ENCODE assay signal across 19 mouse cellular contexts in the genomic region with DNA sequence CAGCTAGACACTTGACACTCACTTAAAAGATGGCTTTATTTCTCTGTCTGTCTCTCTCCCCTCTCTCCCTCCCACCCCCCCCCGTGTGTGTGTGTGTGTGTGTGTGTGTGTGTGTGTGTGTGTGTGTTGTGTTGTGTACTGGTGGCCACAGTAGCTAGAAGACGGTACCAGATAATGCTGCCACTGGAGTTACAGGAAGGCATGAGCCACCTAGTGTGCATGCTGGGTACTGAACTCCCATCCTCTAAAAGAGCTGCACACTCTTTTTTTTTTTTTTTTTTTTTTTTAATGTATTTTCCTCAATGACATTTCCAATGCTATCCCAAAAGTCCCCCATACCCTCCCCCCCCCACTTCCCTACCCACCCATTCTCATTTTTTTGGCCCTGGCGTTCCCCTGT. TPM values are rescaled to one million over a fixed set of nuclear protein-coding genes. Genes with fewer than 3 reads are reported as not detected.
DNase-seq lines count a peak whose midpoint lies in the region; ATAC-seq and TF ChIP-seq lines count a peak whose summit lies in the region.
"Not testable (repeated sequence)": the region's sequence is repeated elsewhere in the genome, so short reads cannot be mapped to it uniquely, and the experiment has no call there.
"Had no signal": no experiment of that assay in that cellular context is flagged by ENCODE, and none has a peak within 500 bp of the region (broad histone marks: within the 10 kb centered on the region; RNA-seq: fewer than 3 reads in every experiment).

No protein-coding gene starts in this region.

- not testable (repeated sequence) for H3K4me1 ChIP-seq in cerebellum, adult 2 months (ENCODE audit: control insufficient read depth, insufficient read depth, low read length); embryonic fibroblast, embryonic 13.5 days (ENCODE audit: control insufficient read depth, insufficient read depth, low read length); intestine, postnatal 0 days (replicated peaks; ENCODE audit: control insufficient read depth, insufficient read depth, low read length); liver, postnatal 0 days (ENCODE audit: insufficient read depth); midbrain, postnatal 0 days (ENCODE audit: insufficient read depth, low read length)

- not testable (repeated sequence) for H3K4me2 ChIP-seq in intestine, postnatal 0 days (replicated peaks; ENCODE audit: low read depth); liver, postnatal 0 days (ENCODE audit: low read depth, low read length); midbrain, postnatal 0 days (ENCODE audit: low read depth, low read length, poor library complexity, severe bottlenecking)

- in situ Hi-C loops in Patski (cut with MboI; ENCODE audit: low pct_unique_long_range_greater_than_20kb), result not testable (repeated sequence)

- not testable (repeated sequence) for ATAC-seq in Patski; intestine, postnatal 0 days; liver, postnatal 0 days; midbrain, postnatal 0 days (ENCODE audit: low FRiP score)

- peaks cover 12% of the 10 kb centered on the region for H3K27me3 ChIP-seq in Patski
- not testable (repeated sequence) for H3K27me3 ChIP-seq in cerebellum, adult 2 months (ENCODE audit: control insufficient read depth, insufficient read depth, low read length); intestine, postnatal 0 days (replicated peaks; ENCODE audit: control insufficient read depth, insufficient read depth, low read length); liver, postnatal 0 days (ENCODE audit: insufficient read depth, low read length); midbrain, postnatal 0 days (ENCODE audit: insufficient read depth, low read length)

- not testable (repeated sequence) for TF ChIP-seq EP300 in liver, postnatal 0 days (IDR thresholded peaks at IDR 0.05; ENCODE audit: low read depth)

- not testable (repeated sequence) for TF ChIP-seq POLR2A in cerebellum, adult 2 months (IDR thresholded peaks at IDR 0.05; ENCODE audit: borderline replicate concordance, insufficient read depth, low read length); embryonic fibroblast, embryonic 13.5 days (IDR thresholded peaks at IDR 0.05; ENCODE audit: low read depth, low read length)

- not testable (repeated sequence) for H3K27ac ChIP-seq in cerebellum, adult 2 months (ENCODE audit: insufficient read depth, low read length); embryonic fibroblast, embryonic 13.5 days (ENCODE audit: insufficient read depth, low read length); intestine, postnatal 0 days (ENCODE audit: low read depth, low read length); liver, postnatal 0 days (ENCODE audit: low read depth); midbrain, postnatal 0 days (ENCODE audit: low read depth, low read length)

- peak; percentile 43 for DNase-seq in A20 (ENCODE audit: low read depth, low spot score)
- not testable (repeated sequence) for DNase-seq in Patski (ENCODE audit: low read depth, low spot score); cerebellum, adult 2 months; liver, postnatal 0 days; midbrain, postnatal 0 days (ENCODE audit: low spot score)
- peak; percentile 8 for DNase-seq in thymus, postnatal 25 days

- H3K9ac ChIP-seq in intestine, postnatal 0 days (ENCODE audit: low read depth, low read length); liver, postnatal 0 days (replicated peaks); midbrain, postnatal 0 days (replicated peaks; ENCODE audit: low read length, poor library complexity, severe bottlenecking): not testable (repeated sequence)

- not testable (repeated sequence) for H3K4me3 ChIP-seq in cerebellum, adult 2 months (replicated peaks; ENCODE audit: insufficient read depth, low read depth, low read length); embryonic fibroblast, embryonic 13.5 days (ENCODE audit: insufficient read depth, low read length); intestine, postnatal 0 days (ENCODE audit: low read depth, low read length); liver, postnatal 0 days (ENCODE audit: low read depth, low read length); midbrain, postnatal 0 days (ENCODE audit: low read depth, low read length)

- TF ChIP-seq CTCF in Patski (IDR thresholded peaks at IDR 0.05), result peak; percentile 31
- TF ChIP-seq CTCF in cerebellum, adult 2 months (IDR thresholded peaks at IDR 0.05; ENCODE audit: borderline replicate concordance, insufficient read depth, low read depth, low read length), result peak; percentile 35; the same call in 1 of the 2 replicates
- peak; percentile 23; the same call in 1 of the 2 replicates for TF ChIP-seq CTCF in embryonic fibroblast, embryonic 13.5 days (IDR thresholded peaks at IDR 0.05; ENCODE audit: borderline replicate concordance, insufficient read depth, low read length)
- peak; percentile 60 for TF ChIP-seq CTCF in intestine, postnatal 0 days (IDR thresholded peaks at IDR 0.05; ENCODE audit: low read depth)
- TF ChIP-seq CTCF in liver, postnatal 0 days (IDR thresholded peaks at IDR 0.05; ENCODE audit: low read depth), result peak; percentile 37; the same call in 1 of the 2 replicates
- peak; percentile 48 for TF ChIP-seq CTCF in midbrain, postnatal 0 days (IDR thresholded peaks at IDR 0.05)

- POLR2A ChIA-PET in Patski (lab: Charles Lee), result not testable (repeated sequence)

- not testable (repeated sequence) for H3K36me3 ChIP-seq in intestine, postnatal 0 days (ENCODE audit: control insufficient read depth, insufficient read depth); liver, postnatal 0 days (replicated peaks; ENCODE audit: insufficient read depth, low read length); midbrain, postnatal 0 days (ENCODE audit: insufficient read depth, low read length)

- H3K9me3 ChIP-seq in intestine, postnatal 0 days (ENCODE audit: control insufficient read depth); liver, postnatal 0 days (ENCODE audit: low read length); midbrain, postnatal 0 days (ENCODE audit: low read length): not testable (repeated sequence)

- CTCF ChIA-PET in Patski (lab: Charles Lee), result interaction anchor here (2.6 kb wide), 1 partner anchor 8 kb away, joined by 6 read pairs; no protein-coding TSS in a partner anchor

- 100% methylated on average over 1 of the region's 3 CpGs for WGBS in cerebellum, adult 2 months
- 11% methylated on average over 1 of the region's 3 CpGs for WGBS in intestine, postnatal 0 days
- WGBS in liver, postnatal 0 days (ENCODE audit: insufficient replicate concordance), result 8% methylated on average over 2 of the region's 3 CpGs
- WGBS in midbrain, postnatal 0 days, result 0% methylated on average over 1 of the region's 3 CpGs

RNA-seq across cellular contexts. Expression of a gene that starts 13.7 kb away (rescaled TPM):
- polyA plus RNA-seq in Patski (2021), result not detected
- not detected in 2 replicates for polyA plus RNA-seq in cerebellum, adult 2 months (2012; rRNA removed)
- polyA plus RNA-seq in embryonic fibroblast, embryonic 13.5 days (2011; ENCODE audit: insufficient read length, low read depth, missing spikeins), result not detected in 2 replicates
- polyA plus RNA-seq in intestine, postnatal 0 days (2015; fragmentation: Nextera tagmentation; extraction: Ambion mirVana), result not detected in 2 replicates
- polyA plus RNA-seq in liver, postnatal 0 days (2015; fragmentation: Nextera tagmentation; extraction: Ambion mirVana), result not detected in 2 replicates
- not detected in 2 replicates for total RNA-seq in midbrain, postnatal 0 days (2014; rRNA removed)
- not detected in 2 replicates for polyA plus RNA-seq in midbrain, postnatal 0 days (2015; fragmentation: Nextera tagmentation; extraction: Ambion mirVana)
- total RNA-seq: adrenal gland, postnatal 25 days; layer of hippocampus, adult 18-20 months; left cerebral cortex, adult 2 months had no signal
- polyA plus RNA-seq: CD4-positive, CD25-positive, alpha-beta regulatory T cell, adult 4 months; forebrain, embryonic 10.5 days; gonadal fat pad, adult 2 months; heart, embryonic 14.5 days; hindbrain, embryonic 13.5 days; limb, embryonic 14.5 days; lung, embryonic 15.5 days; midbrain, embryonic 11.5 days had no signal

RNA-seq across cellular contexts. Expression of a gene that starts 35.1 kb away (rescaled TPM):
- not detected for polyA plus RNA-seq in Patski (2021)
- polyA plus RNA-seq in cerebellum, adult 2 months (2012; rRNA removed), result not detected in 2 replicates
- polyA plus RNA-seq in embryonic fibroblast, embryonic 13.5 days (2011; ENCODE audit: insufficient read length, low read depth, missing spikeins), result not detected in 2 replicates
- polyA plus RNA-seq in intestine, postnatal 0 days (2015; fragmentation: Nextera tagmentation; extraction: Ambion mirVana), result not detected in 2 replicates
- not detected in 2 replicates for polyA plus RNA-seq in liver, postnatal 0 days (2015; fragmentation: Nextera tagmentation; extraction: Ambion mirVana)
- total RNA-seq in midbrain, postnatal 0 days (2014; rRNA removed), result not detected in 2 replicates
- polyA plus RNA-seq in midbrain, postnatal 0 days (2015; fragmentation: Nextera tagmentation; extraction: Ambion mirVana), result not detected in 2 replicates
- total RNA-seq: adrenal gland, postnatal 25 days; layer of hippocampus, adult 18-20 months; left cerebral cortex, adult 2 months had no signal
- polyA plus RNA-seq: CD4-positive, CD25-positive, alpha-beta regulatory T cell, adult 4 months; forebrain, embryonic 10.5 days; gonadal fat pad, adult 2 months; heart, embryonic 14.5 days; hindbrain, embryonic 13.5 days; limb, embryonic 14.5 days; lung, embryonic 15.5 days; midbrain, embryonic 11.5 days had no signal

RNA-seq across cellular contexts. Expression of a gene that starts 36.5 kb away (rescaled TPM):
- not detected for polyA plus RNA-seq in Patski (2021)
- not detected in 2 replicates for polyA plus RNA-seq in cerebellum, adult 2 months (2012; rRNA removed)
- polyA plus RNA-seq in embryonic fibroblast, embryonic 13.5 days (2011; ENCODE audit: insufficient read length, low read depth, missing spikeins), result not detected in 2 replicates
- not detected in 2 replicates for polyA plus RNA-seq in intestine, postnatal 0 days (2015; fragmentation: Nextera tagmentation; extraction: Ambion mirVana)
- polyA plus RNA-seq in liver, postnatal 0 days (2015; fragmentation: Nextera tagmentation; extraction: Ambion mirVana), result not detected in 2 replicates
- not detected in 2 replicates for total RNA-seq in midbrain, postnatal 0 days (2014; rRNA removed)
- polyA plus RNA-seq in midbrain, postnatal 0 days (2015; fragmentation: Nextera tagmentation; extraction: Ambion mirVana), result not detected in 2 replicates
- total RNA-seq: adrenal gland, postnatal 25 days; layer of hippocampus, adult 18-20 months; left cerebral cortex, adult 2 months had no signal
- polyA plus RNA-seq: CD4-positive, CD25-positive, alpha-beta regulatory T cell, adult 4 months; forebrain, embryonic 10.5 days; gonadal fat pad, adult 2 months; heart, embryonic 14.5 days; hindbrain, embryonic 13.5 days; limb, embryonic 14.5 days; lung, embryonic 15.5 days; midbrain, embryonic 11.5 days had no signal

RNA-seq across cellular contexts. Expression of a gene that starts 52.4 kb away (rescaled TPM):
- polyA plus RNA-seq in Patski (2021), result not detected
- not detected in 2 replicates for polyA plus RNA-seq in cerebellum, adult 2 months (2012; rRNA removed)
- not detected in 2 replicates for polyA plus RNA-seq in embryonic fibroblast, embryonic 13.5 days (2011; ENCODE audit: insufficient read length, low read depth, missing spikeins)
- polyA plus RNA-seq in intestine, postnatal 0 days (2015; fragmentation: Nextera tagmentation; extraction: Ambion mirVana), result not detected in 2 replicates
- not detected in 2 replicates for polyA plus RNA-seq in liver, postnatal 0 days (2015; fragmentation: Nextera tagmentation; extraction: Ambion mirVana)
- total RNA-seq in midbrain, postnatal 0 days (2014; rRNA removed), result not detected in 2 replicates
- not detected in 2 replicates for polyA plus RNA-seq in midbrain, postnatal 0 days (2015; fragmentation: Nextera tagmentation; extraction: Ambion mirVana)
- total RNA-seq: adrenal gland, postnatal 25 days; layer of hippocampus, adult 18-20 months; left cerebral cortex, adult 2 months had no signal
- polyA plus RNA-seq: CD4-positive, CD25-positive, alpha-beta regulatory T cell, adult 4 months; forebrain, embryonic 10.5 days; gonadal fat pad, adult 2 months; heart, embryonic 14.5 days; hindbrain, embryonic 13.5 days; limb, embryonic 14.5 days; lung, embryonic 15.5 days; midbrain, embryonic 11.5 days had no signal
